Mouse (Mus musculus) thymus, postnatal 4 days (tissue): ENCODE measurements around the gene Cym.
A peak's percentile ranks its signal among the peaks of the same experiment; 100 is the strongest.

Experiments used
- DNase-seq: peaks from one replicate; pipeline ENCODE4 v3.0.0; 2021

Cym gene

DNA sequence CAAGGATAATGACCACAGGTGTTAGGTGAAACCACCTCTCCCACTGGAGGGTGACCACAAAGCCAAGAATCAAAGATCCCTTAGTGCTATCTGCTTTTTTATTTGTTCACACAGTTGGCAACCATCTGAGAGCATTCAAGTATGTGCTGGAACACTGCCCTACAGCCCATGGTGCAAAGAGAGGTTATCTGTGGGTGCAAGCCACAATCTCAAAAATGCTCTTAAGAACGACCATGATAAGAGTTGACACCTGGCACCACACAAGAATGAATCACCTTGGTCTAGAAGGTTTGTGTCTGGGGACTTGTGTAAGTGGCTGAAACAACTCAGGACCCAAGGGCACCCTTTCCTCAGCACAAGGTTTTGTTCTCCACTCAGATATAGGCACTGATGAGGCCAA, 1.7 kb upstream of the Cym start:
- DNase-seq: no peak

GRCm38 (mm10) chr3:107218572-107218971, 3.0 kb downstream of the Cym start:
- DNase-seq: no peak

DNA sequence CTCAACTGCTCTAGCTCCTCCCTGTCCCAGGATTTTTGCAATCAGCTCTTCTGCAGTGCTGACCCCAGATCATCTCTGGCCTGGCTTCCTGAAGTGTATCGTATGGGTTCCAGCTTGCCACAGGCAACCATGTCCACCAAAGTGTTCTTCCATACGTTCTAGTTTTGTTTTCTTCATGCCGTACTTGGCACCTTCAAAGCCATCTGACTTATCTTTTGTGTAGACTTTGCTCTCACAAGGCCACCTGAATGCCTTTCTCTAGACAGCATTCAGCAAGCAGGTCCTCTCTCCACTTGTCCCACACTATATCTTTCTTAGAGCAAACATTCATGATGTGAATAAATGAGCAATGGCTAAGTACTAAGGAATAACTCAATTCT, 4.4 kb downstream of the Cym start:
- no peak for DNase-seq

- no peak for DNase-seq
Observed at GRCm38 (mm10) chr3:107216400-107217100, 5.0 kb downstream of the Cym start.

DNA sequence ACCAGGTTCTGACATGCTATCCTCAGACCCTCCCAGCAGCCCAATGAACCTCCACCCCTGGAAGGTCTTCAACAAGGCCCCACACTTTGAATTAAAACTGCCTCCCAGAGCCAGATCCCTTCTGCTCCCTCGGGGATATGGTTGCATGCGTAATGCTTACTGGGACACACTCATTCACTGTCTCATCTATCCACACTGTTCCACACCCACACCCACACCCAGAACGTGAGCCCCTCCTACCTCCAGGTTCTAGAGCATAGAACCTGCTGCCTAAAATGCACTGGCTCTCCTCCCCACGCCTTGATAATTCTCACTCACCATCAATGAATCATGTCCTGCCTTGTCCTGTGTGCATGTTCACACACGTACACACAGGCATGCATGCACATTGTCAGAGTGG, 6.9 kb downstream of the Cym start:
- DNase-seq: no peak

DNA sequence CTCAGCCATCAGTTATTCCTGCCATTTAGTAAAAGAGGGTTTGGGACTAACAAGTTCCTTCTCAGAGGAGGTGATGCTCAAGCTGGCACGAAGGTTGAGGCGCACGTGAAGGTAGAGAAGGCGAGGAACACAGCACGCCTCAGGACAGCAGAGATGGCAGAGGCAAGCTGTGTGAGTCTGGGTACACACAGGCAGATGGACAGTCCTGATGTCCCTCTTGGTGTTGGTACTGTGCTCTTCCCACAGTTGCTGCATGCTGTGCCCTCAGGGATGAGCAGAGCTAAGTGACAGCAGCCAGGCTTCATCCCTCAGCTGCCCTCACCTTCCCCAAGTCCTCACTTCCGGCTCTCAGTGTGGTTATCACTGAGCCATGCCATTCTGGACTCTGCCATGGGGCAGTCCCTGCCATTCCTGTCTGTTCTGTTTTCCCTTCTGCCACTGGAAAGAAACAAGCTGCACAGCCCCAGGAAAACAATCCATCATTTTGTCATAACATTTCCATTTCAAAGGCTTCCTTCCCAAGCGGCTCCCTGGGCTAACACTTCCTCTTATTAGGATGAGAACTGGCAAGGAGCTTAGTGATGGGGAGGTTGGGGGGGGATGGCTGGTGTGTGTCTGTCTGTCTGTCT, 13.8 kb downstream of the Cym start:
- no peak for DNase-seq

- no peak for DNase-seq
Observed at GRCm38 (mm10) chr3:107206490-107207150, 14.9 kb downstream of the Cym start.

DNA sequence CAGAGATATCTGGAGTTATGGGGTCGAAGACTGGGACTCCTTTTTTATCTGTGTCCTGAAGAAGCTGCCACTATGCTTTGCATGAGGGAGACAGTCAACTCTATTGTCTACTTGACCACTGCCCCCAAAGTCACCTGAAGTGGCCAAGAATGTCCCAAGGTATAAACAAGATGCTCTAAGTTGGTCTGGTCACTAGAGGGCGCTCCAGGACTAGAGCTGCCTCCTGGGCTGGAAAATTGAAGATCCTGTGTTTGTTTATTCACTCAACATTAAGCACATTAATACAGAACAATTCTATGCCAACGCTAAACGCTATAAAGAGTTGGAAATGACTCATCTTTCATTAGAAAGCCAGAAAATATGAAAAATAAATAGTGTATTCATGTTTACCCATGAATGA, 15.5 kb downstream of the Cym start:
- peak; percentile 85 for DNase-seq

DNA sequence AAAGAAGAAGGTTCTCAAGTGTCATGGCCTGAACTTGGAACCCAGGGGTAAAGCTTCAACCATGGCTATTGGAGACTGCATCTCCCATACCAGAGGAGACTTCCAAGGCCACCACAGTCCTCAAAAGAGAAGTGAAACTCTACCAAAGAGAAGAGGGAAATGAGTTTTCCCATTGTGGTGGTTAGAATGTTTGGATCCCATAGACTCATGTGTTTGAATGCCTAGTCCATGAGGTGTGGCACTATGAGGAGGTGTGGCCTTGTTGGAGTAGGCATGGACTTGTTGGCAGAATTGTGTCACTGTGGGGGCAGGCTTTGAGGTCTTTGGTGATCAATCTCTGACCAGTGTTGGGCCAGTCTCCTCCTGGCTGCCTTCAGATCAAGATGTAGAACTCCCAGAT, 16.4 kb downstream of the Cym start:
- no peak for DNase-seq

DNA sequence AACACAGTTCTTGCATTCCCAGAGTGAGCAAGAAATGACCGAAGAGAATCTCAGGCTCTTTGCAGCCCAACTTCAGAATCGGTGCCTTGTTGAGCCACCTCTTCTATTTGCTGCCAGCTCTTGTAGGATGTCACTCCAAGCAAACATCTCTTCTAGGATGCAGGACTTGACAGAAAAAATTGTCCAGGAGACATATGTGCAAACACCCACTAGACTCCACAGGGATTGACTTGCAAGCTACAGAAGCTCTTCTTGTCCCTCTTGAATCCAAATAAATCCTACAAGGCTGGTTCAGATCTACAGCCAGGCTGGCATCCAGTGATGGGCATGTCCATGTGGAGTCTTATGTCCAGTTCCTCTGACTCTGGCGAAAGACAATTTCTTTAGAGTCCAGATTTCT, 17.1 kb downstream of the Cym start:
- DNase-seq: no peak

DNA sequence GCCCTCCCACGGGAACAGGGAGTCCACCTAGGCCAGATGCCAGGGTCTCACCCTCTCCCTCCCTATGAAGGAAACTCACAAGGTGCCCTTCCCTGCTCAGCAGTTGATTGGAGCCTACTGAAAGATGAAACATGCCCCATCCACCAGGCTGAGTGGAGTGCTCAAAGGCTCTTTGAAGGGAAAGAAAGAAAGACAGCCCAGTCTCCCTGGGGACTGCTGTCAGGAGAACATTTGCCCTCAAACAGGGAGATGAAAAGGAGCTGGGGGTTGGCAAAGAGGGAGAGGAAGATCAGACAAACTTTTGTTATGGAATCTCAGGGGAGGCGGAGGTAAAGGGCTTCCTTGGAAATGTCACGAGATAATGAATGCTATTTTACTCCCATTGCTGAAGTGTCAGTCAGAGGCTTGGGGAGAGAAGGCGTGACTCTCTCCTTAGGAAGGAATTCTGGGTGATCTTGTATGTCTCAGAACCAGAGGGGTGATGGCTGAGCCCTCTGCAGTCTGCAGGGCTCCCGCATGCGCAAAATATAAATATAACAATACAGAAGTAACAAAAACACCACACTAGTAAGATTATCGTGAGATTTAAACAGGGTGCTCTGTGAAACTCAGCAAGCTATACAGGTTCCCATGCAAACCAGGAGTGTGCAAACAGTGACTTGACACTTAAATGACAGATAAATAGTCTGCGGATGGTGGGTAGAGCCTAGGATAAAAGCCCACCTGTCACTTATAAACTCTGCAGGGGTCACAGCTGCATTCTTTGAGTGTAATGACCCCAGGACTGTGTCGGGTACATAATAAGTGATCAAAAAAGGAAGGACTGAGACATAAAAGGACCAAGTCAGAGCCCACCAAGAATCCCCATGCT, 20.0 kb downstream of the Cym start:
- DNase-seq: no peak

DNA sequence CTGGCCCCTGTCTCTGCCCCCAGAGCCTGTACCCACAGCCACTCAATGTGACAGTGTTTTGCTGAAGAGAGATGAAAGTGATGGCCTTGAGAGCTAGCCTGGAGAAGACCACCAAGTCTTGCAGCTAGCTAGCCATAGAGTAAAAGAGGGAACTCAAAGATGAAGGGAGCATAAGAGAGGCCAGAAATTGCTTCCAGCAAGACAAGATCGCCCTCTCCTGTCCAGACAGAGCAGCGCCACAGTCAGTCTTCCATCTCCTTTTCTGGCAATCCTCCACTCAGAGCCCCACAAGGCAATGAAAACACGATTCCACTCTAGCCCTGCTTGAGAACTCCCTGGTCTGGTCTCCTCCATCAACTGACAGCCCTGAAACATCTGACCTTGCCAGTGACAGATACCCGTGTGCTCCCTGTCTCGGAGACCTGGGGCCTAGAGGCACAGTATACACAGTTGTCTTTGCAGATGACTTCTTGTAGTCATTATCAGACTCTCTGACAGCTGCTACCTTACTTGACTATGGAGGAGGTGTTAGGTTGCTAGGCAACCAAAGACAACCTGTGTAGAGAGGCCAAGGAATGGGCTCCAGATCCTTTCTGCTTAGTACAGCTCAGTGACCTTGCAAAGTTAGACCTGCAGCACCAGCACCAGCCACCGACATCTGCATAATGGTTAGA, 33.2 kb downstream of the Cym start:
- DNase-seq: peak; percentile 68

DNA sequence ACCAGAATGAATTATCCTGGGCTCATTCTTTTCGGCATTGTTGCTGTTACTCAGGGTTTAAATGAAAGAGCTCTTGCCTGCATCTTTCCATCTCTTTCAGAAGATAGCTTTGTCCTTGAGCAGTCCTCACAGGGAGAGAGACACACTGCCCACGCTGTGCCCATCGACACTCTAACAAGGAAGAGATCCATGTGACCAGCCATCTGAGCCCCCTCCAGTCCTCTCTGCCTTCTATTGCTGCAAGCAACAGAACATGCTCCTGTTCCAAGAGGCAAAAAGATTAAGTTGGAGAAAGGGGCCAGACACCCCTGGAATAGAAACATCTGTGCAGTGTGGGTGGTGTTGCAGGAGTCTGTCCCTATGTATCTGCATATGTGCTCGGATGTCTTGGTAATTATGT, 34.5 kb downstream of the Cym start:
- no peak for DNase-seq

- DNase-seq: no peak
Observed at GRCm38 (mm10) chr3:107185597-107185996, 35.9 kb downstream of the Cym start.

- no peak for DNase-seq
Observed at GRCm38 (mm10) chr3:107183178-107183577, 38.4 kb downstream of the Cym start.

- DNase-seq: no peak
Observed at GRCm38 (mm10) chr3:107182756-107183155, 38.8 kb downstream of the Cym start, which contains the start of gene Kcna10. Gene Kcna10 (plus strand): TSS chr3:107183056.

- DNase-seq: no peak
Observed at GRCm38 (mm10) chr3:107180860-107181259, 40.7 kb downstream of the Cym start.

GRCm38 (mm10) chr3:107176501-107176900, 45.0 kb downstream of the Cym start:
- no peak for DNase-seq

DNA sequence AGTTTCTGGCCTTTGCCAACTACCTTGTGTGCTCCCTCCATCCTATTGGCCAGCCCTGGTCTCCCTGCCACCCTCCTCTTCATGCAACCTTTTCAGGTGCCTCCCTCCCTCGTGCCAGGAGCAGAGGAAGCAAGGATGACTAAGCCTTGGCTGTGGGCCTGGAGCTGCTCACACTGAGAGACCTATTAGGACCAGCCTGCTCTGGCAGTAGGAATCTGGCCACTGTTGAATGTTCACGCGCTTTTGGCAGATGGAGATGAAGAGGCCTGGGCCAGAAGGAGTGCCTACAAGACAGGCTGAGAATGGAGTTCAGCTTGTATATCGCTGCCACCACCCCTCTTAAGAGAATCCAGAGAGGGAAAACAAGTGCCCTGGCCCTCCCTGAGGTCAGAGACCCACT, 46.0 kb downstream of the Cym start:
- DNase-seq: no peak

DNA sequence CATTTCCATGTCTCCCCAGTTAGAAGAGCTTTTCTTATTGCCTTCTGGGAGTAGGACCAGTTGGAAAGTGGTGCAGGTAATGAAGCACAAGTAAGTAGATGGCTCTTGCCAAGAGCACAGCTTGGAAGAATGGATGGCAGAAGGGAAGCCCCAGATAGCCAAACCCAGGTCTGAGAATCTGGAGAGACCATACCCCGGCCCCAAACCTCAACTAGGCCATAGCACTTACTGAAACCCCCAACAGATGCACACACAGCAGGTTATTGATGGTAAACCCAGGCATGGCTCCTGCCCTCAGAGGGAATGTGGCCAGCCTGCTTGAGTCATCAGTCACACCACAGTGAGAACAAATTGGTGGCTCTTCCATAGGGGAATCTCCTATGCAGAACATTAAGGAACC, 49.0 kb downstream of the Cym start:
- no peak for DNase-seq

GRCm38 (mm10) chr3:107171964-107172363, 49.6 kb downstream of the Cym start:
- DNase-seq: no peak

DNA sequence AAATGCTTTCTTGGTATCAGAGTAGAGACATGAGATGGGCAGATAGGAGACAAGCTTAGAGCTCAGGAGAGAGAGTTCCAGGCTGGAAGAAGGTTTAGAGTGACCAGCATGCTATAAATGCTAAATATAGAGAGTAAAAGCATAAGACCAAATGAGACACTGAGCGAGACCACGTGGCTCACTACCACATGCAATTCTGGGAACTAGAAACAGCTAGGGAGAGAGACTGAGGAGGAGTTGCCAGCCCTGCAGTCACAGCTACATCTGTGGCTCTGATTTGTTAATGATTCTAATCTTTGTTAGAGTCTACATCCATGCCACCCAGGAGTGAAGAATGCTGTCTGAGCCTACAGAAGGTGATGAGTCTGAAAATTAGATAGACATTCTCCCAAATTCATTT, 52.0 kb downstream of the Cym start:
- no peak for DNase-seq

GRCm38 (mm10) chr3:107162741-107163140, 58.8 kb downstream of the Cym start:
- DNase-seq: no peak
